Mouse (Mus musculus) cerebellum, adult 2 months (tissue): ENCODE results near the gene Wdfy3.

Source experiments
- CTCF ChIP-seq: fragments of 200-500 bp; IDR thresholded peaks from 2 replicates; pipeline ENCODE4 v1.5.1; 2011; ENCODE audit warnings: low read depth, mild to moderate bottlenecking, control low read depth, low read length, moderate library complexity, borderline replicate concordance; ENCODE audit not compliant: insufficient read depth
- POLR2A ChIP-seq: fragments of 200-500 bp; IDR thresholded peaks from 2 replicates; pipeline ENCODE4 v1.6.1; 2011; ENCODE audit warnings: low read length, control low read depth, borderline replicate concordance; ENCODE audit not compliant: insufficient read depth

- TF ChIP-seq CTCF (no peak), POLR2A (no peak)
Observed at GRCm38 (mm10) chr5:102070414-102070768, 670 bp upstream of the Wdfy3 start.
